Mouse (Mus musculus) heart, embryonic 12.5 days (tissue): Measurements from ENCODE around the gene Cd244a. TPM values are rescaled to one million over a fixed set of nuclear protein-coding genes. Genes with fewer than 3 reads are reported as not detected.

Experiments
- ATAC-seq: fragments of 200-750 bp; cut with Nextera tagmentation; 2 replicates; pipeline ENCODE4 v1.8.0; 2017; ENCODE audit warnings: moderate TSS enrichment, moderate library complexity; ENCODE audit not compliant: insufficient number of reproducible peaks, low FRiP score
- H3K27ac ChIP-seq: fragments of 300-500 bp; sonication (generic); 2 replicates; pipeline ENCODE4 v1.5.1; 2016; ENCODE audit warnings: mild to moderate bottlenecking, moderate library complexity; ENCODE audit not compliant: poor library complexity, severe bottlenecking
- H3K27me3 ChIP-seq: fragments of 300-500 bp; sonication (generic); replicated peaks from 2 replicates; pipeline ENCODE4 v1.6.1; 2016; ENCODE audit warnings: mild to moderate bottlenecking, moderate library complexity
- H3K36me3 ChIP-seq: fragments of 300-500 bp; sonication (generic); 2 replicates; pipeline ENCODE4 v1.6.1; 2016; ENCODE audit warnings: mild to moderate bottlenecking, moderate library complexity
- H3K4me1 ChIP-seq: fragments of 300-500 bp; sonication (generic); replicated peaks from 2 replicates; pipeline ENCODE4 v1.6.1; 2016; ENCODE audit warnings: mild to moderate bottlenecking
- H3K4me2 ChIP-seq: fragments of 300-500 bp; sonication (generic); 2 replicates; pipeline ENCODE4 v1.6.1; 2016; ENCODE audit warnings: mild to moderate bottlenecking, moderate library complexity
- H3K4me3 ChIP-seq: fragments of 300-500 bp; sonication (generic); 2 replicates; pipeline ENCODE4 v1.5.1; 2016; ENCODE audit warnings: mild to moderate bottlenecking
- H3K9ac ChIP-seq: fragments of 300-500 bp; sonication (generic); 2 replicates; pipeline ENCODE4 v1.6.1; 2016; ENCODE audit warnings: mild to moderate bottlenecking, moderate library complexity
- H3K9me3 ChIP-seq: fragments of 300-500 bp; sonication (generic); replicated peaks from 2 replicates; pipeline ENCODE4 v1.6.1; 2016; ENCODE audit warnings: mild to moderate bottlenecking, moderate library complexity
- WGBS: fragments of 180-500 bp; shearing (Covaris S2); methylation state at CpG from one replicate; pipeline ENCODE4 v1.1.7; 2016; 5-methylcytosine and 5-hydroxymethylcytosine counted together
- polyA plus RNA-seq: library from polyadenylated mRNA; unstranded; fragments of >200 nt; fragmentation: Nextera tagmentation; extraction: Ambion mirVana; gene quantifications from 2 replicates; pipeline ENCODE4 v1.2.1, GENCODE M21; 2016

Gene Cd244a
- not detected in 2 replicates for polyA plus RNA-seq

- H3K9ac ChIP-seq: no peak within 1 kb of the TSS
- no peaks in the 10 kb centered on the region for H3K9me3 ChIP-seq
- ATAC-seq: no peak
- no peak within 1 kb of the TSS for H3K27ac ChIP-seq
- H3K27me3 ChIP-seq: no peaks in the 10 kb centered on the region
- no peak within 1 kb of the TSS for H3K4me2 ChIP-seq
- H3K4me3 ChIP-seq: no peak within 1 kb of the TSS
- no peaks in the 10 kb centered on the region for H3K36me3 ChIP-seq
- 69% methylated on average over 4 of the region's 4 CpGs for WGBS
- peaks cover 18% of the 10 kb centered on the region for H3K4me1 ChIP-seq
These were observed at the start of gene Cd244a for GRCm38 (mm10) chr1:171558898-171559297. Gene Cd244a (plus strand): TSS chr1:171559193.

GRCm38 (mm10) chr1:171513234-171513633, 45.8 kb upstream of the Cd244a start:
- no peak for ATAC-seq
- H3K27me3 ChIP-seq: no peaks in the 10 kb centered on the region
- no peaks in the 10 kb centered on the region for H3K36me3 ChIP-seq
- 84% methylated on average over 2 of the region's 2 CpGs for WGBS
- no peaks in the 10 kb centered on the region for H3K4me1 ChIP-seq
- H3K9ac ChIP-seq: no peak overlapping the region
- peaks cover 6% of the 10 kb centered on the region; the same call in 1 of the 2 replicates for H3K9me3 ChIP-seq
- H3K4me2 ChIP-seq: no peak overlapping the region
- no peak overlapping the region for H3K27ac ChIP-seq
- H3K4me3 ChIP-seq: no peak overlapping the region

- WGBS: 87% methylated on average over 1 of the region's 1 CpGs
- Histone ChIP-seq H3K27me3 (no peaks in the 10 kb centered on the region), H3K4me1 (no peaks in the 10 kb centered on the region), H3K36me3 (no peaks in the 10 kb centered on the region), H3K4me3 (no peak overlapping the region), H3K4me2 (no peak overlapping the region), H3K9ac (no peak overlapping the region), H3K9me3 (peaks cover 6% of the 10 kb centered on the region; the same call in 1 of the 2 replicates), H3K27ac (no peak overlapping the region)
- ATAC-seq: no peak
These were observed 45.2 kb upstream of the Cd244a start for GRCm38 (mm10) chr1:171513760-171514159.

- H3K4me2 ChIP-seq: no peak overlapping the region
- H3K9me3 ChIP-seq: peaks cover 3% of the 10 kb centered on the region; the same call in 1 of the 2 replicates
- H3K4me1 ChIP-seq: no peaks in the 10 kb centered on the region
- no peaks in the 10 kb centered on the region for H3K36me3 ChIP-seq
- ATAC-seq: no peak
- H3K27ac ChIP-seq: no peak overlapping the region
- no peaks in the 10 kb centered on the region for H3K27me3 ChIP-seq
- WGBS: 13% methylated on average over 1 of the region's 1 CpGs
- no peak overlapping the region for H3K4me3 ChIP-seq
- no peak overlapping the region for H3K9ac ChIP-seq
These were observed 44.0 kb upstream of the Cd244a start for GRCm38 (mm10) chr1:171515039-171515438.

- Histone ChIP-seq H3K36me3 (no peaks in the 10 kb centered on the region), H3K27me3 (no peaks in the 10 kb centered on the region), H3K4me3 (no peak overlapping the region), H3K4me2 (no peak overlapping the region), H3K9me3 (no peaks in the 10 kb centered on the region), H3K4me1 (no peaks in the 10 kb centered on the region), H3K9ac (no peak overlapping the region), H3K27ac (no peak overlapping the region)
- no peak for ATAC-seq
- WGBS: 83% methylated on average over 4 of the region's 4 CpGs
These were observed 43.4 kb upstream of the Cd244a start for GRCm38 (mm10) chr1:171515557-171515956.

GRCm38 (mm10) chr1:171531367-171531766, 27.6 kb upstream of the Cd244a start:
- no peak overlapping the region for H3K9ac ChIP-seq
- no peak overlapping the region for H3K27ac ChIP-seq
- no peaks in the 10 kb centered on the region for H3K4me1 ChIP-seq
- 83% methylated on average over 4 of the region's 4 CpGs for WGBS
- no peak for ATAC-seq
- H3K27me3 ChIP-seq: no peaks in the 10 kb centered on the region
- H3K36me3 ChIP-seq: no peaks in the 10 kb centered on the region
- H3K4me2 ChIP-seq: no peak overlapping the region
- H3K9me3 ChIP-seq: no peaks in the 10 kb centered on the region
- no peak overlapping the region for H3K4me3 ChIP-seq

- H3K36me3 ChIP-seq: no peaks in the 10 kb centered on the region
- no peaks in the 10 kb centered on the region for H3K4me1 ChIP-seq
- no peak overlapping the region for H3K27ac ChIP-seq
- ATAC-seq: no peak
- H3K27me3 ChIP-seq: no peaks in the 10 kb centered on the region
- 64% methylated on average over 2 of the region's 2 CpGs for WGBS
- no peak overlapping the region for H3K4me3 ChIP-seq
- no peak overlapping the region for H3K9ac ChIP-seq
- no peaks in the 10 kb centered on the region for H3K9me3 ChIP-seq
- no peak overlapping the region for H3K4me2 ChIP-seq
These were observed 26.2 kb upstream of the Cd244a start for GRCm38 (mm10) chr1:171532830-171533229.

- no peak overlapping the region for H3K27ac ChIP-seq
- H3K27me3 ChIP-seq: no peaks in the 10 kb centered on the region
- no peak overlapping the region for H3K4me2 ChIP-seq
- no peaks in the 10 kb centered on the region for H3K9me3 ChIP-seq
- H3K4me3 ChIP-seq: no peak overlapping the region
- H3K36me3 ChIP-seq: no peaks in the 10 kb centered on the region
- no peaks in the 10 kb centered on the region for H3K4me1 ChIP-seq
- no peak overlapping the region for H3K9ac ChIP-seq
- no peak for ATAC-seq
These were observed 24.4 kb upstream of the Cd244a start for GRCm38 (mm10) chr1:171534557-171534956.

- Histone ChIP-seq H3K36me3 (no peaks in the 10 kb centered on the region), H3K9ac (no peak within 1 kb of the TSS), H3K27ac (no peak within 1 kb of the TSS), H3K9me3 (peaks cover 4% of the 10 kb centered on the region), H3K27me3 (no peaks in the 10 kb centered on the region), H3K4me3 (no peak within 1 kb of the TSS), H3K4me1 (no peaks in the 10 kb centered on the region), H3K4me2 (no peak within 1 kb of the TSS)
- no peak for ATAC-seq
- 86% methylated on average over 1 of the region's 1 CpGs for WGBS
These were observed 23.8 kb upstream of the Cd244a start, which contains the start of gene Itln1 for GRCm38 (mm10) chr1:171535194-171535593. Gene Itln1 (minus strand): TSS chr1:171535294.

GRCm38 (mm10) chr1:171540694-171541093, 18.3 kb upstream of the Cd244a start:
- Histone ChIP-seq H3K4me1 (no peaks in the 10 kb centered on the region), H3K27ac (no peak overlapping the region), H3K36me3 (no peaks in the 10 kb centered on the region), H3K4me2 (no peak overlapping the region), H3K27me3 (no peaks in the 10 kb centered on the region), H3K9me3 (peaks cover 4% of the 10 kb centered on the region), H3K4me3 (no peak overlapping the region), H3K9ac (no peak overlapping the region)
- no peak for ATAC-seq
- 80% methylated on average over 1 of the region's 1 CpGs for WGBS

GRCm38 (mm10) chr1:171551326-171551725, 7.7 kb upstream of the Cd244a start:
- H3K4me1 ChIP-seq: peaks cover 17% of the 10 kb centered on the region
- no peak overlapping the region for H3K9ac ChIP-seq
- no peak for ATAC-seq
- no peak overlapping the region for H3K4me2 ChIP-seq
- H3K9me3 ChIP-seq: peaks cover 5% of the 10 kb centered on the region
- WGBS: 76% methylated on average over 7 of the region's 7 CpGs
- no peak overlapping the region for H3K27ac ChIP-seq
- no peaks in the 10 kb centered on the region for H3K27me3 ChIP-seq
- H3K36me3 ChIP-seq: no peaks in the 10 kb centered on the region
- H3K4me3 ChIP-seq: no peak overlapping the region

- ATAC-seq: no peak
- H3K4me1 ChIP-seq: peaks cover 17% of the 10 kb centered on the region
- H3K4me2 ChIP-seq: peak overlapping the region; percentile 21; the same call in 1 of the 2 replicates
- H3K4me3 ChIP-seq: no peak overlapping the region
- WGBS: 79% methylated on average over 2 of the region's 2 CpGs
- no peaks in the 10 kb centered on the region for H3K36me3 ChIP-seq
- peak overlapping the region; percentile 79 for H3K27ac ChIP-seq
- H3K9me3 ChIP-seq: peaks cover 5% of the 10 kb centered on the region
- no peak overlapping the region for H3K9ac ChIP-seq
- H3K27me3 ChIP-seq: no peaks in the 10 kb centered on the region
These were observed 6.8 kb upstream of the Cd244a start for GRCm38 (mm10) chr1:171552230-171552629.
